Mouse (Mus musculus): ENCODE results near the gene Hcar2.

Hcar2 gene

DNA sequence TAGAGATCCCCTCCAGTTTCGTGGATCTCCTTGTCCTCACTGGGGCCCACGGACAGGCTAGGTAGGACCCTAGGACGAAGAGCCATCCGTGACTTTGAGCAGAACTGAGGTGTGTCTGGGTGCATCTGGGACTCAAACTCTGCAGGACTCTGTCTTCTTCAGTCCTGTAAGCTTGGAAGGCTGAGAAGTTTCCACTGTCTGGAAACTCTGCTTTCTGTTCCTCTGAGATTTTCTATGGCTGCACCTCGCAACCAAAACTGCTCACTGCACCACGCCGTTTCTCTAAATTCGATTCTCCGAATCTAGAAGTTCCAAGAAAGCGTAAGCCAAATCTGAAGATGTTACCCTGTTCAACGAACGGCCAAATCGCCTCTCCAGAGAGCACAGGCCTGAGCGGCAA lies 1.4 kb downstream of the Hcar2 start:
- in situ Hi-C loops (cut with MboI; ENCODE audit: unreplicated experiment in 2 of 2), result no loop called here

DNA sequence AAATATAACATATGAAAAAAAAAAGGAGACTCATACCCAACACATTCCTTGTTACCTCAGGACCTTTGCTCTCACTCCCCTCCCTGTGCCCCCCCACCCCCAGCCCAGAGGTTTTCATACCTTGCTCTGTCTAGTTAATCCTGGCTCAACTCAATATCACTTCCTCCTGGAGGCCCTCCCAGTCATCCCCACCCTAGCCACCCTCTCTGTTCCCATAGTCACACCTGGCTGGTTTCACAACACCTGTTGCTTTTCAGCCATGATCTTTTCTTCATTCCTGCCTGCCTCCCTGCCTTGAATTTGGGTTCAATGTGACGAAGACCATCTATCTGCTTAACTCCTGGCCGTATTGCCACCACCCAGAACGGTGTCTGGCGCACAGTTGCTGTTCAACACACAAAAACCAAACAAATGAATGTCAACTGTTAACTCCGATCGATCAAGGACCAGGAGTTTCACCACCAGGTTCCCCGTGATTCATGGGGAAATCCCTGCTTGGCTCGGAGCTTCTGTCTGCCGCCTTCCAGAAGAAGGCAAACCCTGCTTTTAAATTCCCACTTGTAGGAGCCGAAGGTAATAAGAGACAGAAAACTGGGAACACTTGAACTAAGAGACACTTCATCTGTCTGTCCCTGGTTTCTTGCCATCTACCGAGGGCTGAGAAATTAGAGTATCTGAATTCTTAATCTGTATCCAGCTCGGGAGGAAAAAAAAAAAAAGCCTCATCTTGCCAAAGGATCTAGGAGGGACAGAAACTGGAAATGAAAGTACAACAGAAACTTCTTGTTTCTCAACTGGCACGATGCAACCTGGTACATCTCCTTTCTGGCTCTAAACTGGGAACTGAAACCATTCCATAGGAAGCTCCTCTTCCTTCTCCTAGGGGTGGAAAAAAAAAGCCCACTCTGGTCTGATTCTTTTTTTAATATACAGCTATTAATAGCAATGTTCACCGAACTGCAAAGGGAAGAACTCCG lies 2.6 kb downstream of the Hcar2 start:
- in situ Hi-C loops (cut with MboI; ENCODE audit: unreplicated experiment in 2 of 2), result no loop called here

DNA sequence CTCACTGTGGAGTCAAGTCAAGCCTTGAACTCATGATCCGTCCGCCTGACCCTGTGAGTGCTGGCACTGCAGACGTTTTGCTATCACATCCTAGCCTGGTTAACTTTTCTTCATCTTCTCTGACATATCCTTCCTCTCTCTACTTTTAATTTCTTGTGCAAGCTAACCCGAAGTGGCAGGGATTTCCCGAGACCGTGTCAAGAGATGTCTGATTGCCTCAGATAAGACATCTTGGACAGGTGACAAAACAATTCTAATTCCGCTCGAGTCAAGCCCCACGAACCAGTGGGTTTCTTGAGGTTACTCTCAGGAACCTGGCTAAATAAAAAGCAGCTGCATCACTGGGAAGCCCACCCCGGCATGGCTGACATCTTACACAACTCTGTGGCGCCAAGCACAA lies 6.5 kb downstream of the Hcar2 start:
- in situ Hi-C loops (cut with MboI; ENCODE audit: unreplicated experiment in 2 of 2), result no loop called here

DNA sequence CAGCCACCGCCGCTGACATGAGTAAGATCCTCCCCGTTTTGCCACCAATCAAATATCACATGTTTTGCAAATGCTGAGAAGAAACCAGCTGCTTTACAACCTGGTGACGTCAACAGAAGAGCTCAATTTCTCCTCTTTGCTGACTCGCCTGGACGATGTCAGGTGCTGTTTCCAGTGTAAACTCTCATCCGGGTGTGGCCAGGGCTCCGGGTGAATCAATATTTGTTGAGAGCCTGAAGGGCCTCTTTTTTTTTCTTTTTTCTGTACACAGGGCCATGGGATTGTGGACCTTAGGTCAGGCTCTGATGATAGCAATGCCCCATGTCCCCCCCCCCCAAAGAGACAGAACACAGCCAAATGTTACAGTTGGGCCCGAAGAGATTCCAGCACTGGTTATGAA lies 10.8 kb downstream of the Hcar2 start:
- in situ Hi-C loops (cut with MboI; ENCODE audit: unreplicated experiment in 2 of 2), result no loop called here

DNA sequence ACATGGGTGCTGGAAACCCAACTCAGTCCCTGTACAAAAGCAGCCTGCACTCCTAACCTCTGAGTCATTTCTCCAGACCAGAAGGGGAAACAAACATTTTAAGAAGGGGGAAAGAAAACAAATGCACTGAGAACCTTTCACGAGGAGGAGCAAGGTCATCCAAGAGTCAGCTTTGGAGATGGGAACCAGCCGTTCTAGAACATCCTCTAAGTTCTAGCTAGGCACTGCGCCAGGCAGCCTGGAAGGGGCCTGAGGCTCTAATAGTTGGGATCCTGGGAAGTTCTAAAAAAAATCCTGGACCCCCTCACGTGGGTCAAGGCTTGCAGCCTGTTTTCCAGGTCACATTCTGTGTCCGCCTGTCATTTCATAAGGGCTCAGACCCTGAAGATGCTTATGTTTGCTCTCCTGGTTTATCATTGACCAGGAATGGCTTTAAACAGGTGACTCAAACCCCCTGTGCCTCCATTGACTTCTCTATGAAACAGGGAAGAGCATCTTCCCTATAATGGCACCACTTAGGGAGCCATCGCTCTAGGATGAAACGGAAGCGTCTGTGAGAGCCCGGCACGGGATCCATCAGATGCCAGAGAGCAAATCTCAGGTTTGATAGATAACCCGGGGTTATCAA lies 11.3 kb downstream of the Hcar2 start:
- in situ Hi-C loops (cut with MboI; ENCODE audit: unreplicated experiment in 2 of 2), result no loop called here

DNA sequence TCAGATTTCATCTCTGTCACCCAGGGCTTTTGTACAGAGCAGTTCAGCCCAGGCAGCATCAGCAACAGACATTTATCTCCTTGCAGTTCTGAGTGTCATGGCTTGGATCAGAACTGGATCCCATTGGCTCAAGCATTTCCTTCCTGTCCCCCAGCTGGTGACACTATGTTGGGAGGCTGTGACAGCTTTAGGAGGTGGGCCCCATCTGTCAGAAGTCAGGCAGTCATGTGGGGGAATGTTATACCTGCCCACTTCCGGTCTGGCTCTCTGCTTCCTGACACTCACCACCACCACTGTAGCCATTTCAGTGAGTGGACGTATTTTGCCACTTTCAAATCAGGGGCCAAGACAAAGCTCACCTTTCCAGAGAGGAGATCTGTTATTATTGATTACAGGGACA lies 13.9 kb downstream of the Hcar2 start:
- in situ Hi-C loops (cut with MboI; ENCODE audit: unreplicated experiment in 2 of 2), result no loop called here

DNA sequence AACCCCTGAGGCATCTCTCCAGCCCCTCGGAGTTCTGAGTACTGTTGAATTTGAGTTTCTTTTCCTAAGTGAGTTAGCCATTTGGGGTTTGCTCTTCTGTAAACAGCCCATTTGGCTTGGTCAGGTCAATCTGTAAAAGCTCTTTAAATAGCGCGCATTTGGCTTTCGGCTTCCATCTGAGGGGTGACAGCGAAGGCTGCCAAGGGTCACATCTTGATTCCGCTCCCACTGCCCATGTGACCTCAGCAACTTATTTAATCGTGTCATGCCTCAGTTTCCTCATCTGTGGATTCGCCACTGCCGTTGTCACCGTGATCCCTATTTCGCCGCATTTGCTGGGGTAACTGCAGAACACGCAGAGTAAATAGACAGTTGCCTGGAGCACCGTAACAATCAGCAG lies 21.0 kb downstream of the Hcar2 start:
- in situ Hi-C loops (cut with MboI; ENCODE audit: unreplicated experiment in 2 of 2), result no loop called here

DNA sequence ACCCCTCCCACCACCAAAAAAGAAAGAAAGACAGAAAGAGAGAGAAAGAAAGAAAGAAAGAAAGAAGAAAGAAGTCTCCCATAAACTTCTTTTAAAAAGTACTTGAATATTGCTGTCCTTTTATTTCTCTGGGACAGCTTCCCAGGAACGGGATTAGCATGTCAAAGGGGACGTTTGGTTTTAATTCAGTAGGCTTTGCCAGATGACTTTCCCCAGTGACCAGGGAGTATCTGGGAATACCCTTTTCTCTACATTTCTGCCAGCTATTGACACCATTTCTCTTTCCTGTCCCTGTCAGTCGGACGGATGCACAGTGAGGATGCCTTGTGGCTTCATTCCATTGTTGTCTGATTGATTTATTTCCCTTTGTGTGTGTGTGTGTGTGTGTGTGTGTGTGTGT lies 21.5 kb downstream of the Hcar2 start:
- in situ Hi-C loops (cut with MboI; ENCODE audit: unreplicated experiment in 2 of 2), result no loop called here

DNA sequence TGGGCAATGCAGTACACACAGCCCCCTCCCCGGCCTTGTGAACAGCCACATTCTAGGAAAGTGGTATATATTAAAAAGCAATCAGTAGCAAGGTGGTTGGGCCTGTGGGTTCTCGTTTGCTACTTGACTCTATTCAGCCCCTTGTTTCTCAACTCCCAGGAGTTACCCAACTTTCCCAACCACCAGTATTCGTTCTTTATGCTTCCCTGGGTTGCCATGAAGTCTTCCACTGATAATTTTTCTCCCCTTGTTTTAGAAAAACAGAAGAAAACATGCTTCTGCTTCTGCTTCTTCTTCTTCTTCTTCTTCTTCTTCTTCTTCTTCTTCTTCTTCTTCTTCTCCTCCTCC lies 22.4 kb downstream of the Hcar2 start:
- in situ Hi-C loops (cut with MboI; ENCODE audit: unreplicated experiment in 2 of 2), result no loop called here

DNA sequence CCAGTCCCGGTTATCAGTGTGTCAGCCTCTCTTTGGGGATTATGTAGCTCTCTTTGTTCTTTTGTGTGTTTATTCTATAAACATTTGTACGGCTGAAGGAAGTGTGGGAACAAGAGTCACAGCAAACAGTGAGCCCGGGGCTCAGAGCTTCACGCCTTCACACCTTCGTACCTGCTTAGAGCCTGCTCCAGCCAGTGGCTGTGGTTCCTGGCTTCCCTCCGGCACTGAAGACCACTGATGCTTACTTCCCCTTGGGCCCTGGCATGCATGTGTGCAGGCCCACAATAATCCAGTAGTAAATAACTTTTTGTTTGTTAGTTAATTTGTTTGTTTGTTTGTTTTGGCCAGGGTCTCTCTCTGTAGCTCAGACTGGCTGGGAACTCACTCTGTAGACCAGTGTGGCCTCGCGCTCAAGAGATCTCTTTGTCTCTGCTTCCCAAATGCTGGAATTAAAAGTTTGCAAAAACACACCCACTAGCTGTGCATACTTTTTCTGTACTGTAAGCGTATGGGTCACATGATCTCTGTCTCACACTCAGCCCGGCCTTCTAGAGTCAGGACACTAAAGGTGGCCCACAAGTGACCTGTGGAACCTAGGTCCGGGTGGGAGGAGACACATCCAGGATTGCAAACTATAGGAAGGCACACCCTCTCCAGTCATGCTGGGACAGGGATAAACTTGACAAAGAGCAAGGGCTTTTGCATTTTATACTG lies 22.9 kb downstream of the Hcar2 start:
- in situ Hi-C loops (cut with MboI; ENCODE audit: unreplicated experiment in 2 of 2), result no loop called here

DNA sequence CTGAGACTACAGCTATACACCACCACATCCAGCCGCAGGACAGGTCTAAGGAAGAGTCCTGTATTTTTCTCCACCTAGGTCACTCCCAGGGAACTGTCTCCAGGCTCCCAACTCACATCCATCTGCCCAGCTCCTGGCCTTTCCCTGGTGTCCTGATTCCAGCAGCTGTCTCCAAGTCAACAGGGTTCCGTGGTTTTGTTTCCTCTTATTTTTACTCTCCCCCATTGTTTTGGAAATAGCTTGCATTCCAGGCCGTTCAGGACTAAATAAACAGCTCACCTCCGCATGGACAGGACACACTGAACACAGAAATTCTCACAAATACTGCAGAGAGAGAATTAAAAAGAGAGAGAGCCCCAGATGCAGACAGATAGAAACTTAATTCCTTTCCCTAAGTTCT lies 27.9 kb downstream of the Hcar2 start:
- in situ Hi-C loops (cut with MboI; ENCODE audit: unreplicated experiment in 2 of 2), result no loop called here

DNA sequence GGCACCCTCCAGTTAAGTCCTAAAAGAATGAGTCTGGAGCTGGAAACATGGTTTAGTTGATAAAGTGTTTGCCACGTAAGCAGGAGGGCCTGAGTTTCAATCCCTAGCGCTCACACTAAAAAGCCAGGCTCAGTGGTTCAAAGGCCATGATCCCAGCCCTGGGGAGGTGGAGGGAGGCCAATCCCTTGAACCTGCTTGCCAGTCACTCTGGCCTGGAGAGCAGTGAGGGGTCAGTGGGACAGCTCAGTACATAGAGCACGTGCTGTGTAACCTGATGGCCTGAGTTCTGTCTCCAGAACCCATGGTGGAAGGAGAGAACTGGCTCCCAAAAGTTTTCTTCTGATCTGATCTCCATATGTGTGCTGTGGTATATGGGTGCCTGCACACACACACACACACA lies 30.5 kb downstream of the Hcar2 start:
- in situ Hi-C loops (cut with MboI; ENCODE audit: unreplicated experiment in 2 of 2), result no loop called here

DNA sequence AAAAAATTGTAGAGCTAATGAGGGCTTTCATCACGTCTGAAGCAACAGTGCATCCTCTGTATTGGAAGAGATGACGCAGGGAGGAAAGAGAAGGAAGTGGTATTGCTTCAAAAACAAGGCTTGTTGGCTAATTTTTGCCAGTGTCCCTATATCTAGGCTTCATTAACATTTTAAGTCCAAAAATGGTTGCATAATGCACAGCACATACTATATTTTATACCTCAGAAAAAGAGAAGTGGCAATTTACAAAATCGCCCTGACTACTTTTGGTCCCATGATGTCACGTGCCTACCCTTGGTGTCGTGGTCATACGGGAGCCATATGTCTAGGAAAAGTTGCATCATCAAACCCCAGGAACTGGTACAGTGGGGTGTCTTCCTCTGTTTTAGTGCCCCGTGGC lies 33.0 kb downstream of the Hcar2 start:
- in situ Hi-C loops (cut with MboI; ENCODE audit: unreplicated experiment in 2 of 2), result no loop called here

DNA sequence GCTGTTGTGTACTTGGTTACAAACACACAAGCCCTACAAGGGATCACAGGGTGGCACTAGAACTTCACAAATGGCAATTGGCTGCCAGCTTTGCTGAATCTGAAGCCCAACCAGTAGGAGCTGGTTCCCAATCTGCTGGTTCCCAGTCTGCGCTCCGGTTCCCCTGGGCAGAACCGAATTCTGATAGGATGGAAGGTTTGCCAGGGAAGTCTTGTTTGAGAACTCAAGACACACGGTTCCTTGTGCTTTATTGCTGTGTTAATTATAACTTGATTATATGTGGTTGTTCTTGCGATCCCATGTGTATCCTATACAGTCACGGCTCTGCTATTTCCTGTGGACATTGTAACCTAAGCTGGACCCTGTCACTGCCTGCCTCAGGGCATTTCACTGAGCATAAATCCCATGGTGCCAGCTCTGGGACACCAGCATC lies 37.6 kb downstream of the Hcar2 start:
- in situ Hi-C loops (cut with MboI; ENCODE audit: unreplicated experiment in 2 of 2), result no loop called here

DNA sequence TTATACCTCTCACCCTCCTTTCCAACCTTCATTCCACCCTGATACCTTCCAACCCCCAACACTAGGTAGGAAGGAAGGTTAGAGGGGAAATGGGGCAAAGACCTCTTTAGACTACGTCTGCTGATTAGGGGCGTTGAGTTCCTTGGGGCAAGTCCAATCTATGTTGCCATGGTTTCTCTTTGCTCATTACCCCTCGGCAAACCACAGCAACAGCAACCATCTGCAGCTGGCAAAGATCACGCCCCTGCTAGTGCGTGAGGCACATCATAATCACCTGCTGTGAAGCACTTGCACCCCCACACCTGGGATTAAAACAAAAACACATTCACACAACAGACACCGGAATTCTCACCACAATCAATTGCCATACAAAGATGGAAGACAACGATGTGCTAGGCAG lies 42.6 kb downstream of the Hcar2 start:
- in situ Hi-C loops (cut with MboI; ENCODE audit: unreplicated experiment in 2 of 2), result no loop called here

DNA sequence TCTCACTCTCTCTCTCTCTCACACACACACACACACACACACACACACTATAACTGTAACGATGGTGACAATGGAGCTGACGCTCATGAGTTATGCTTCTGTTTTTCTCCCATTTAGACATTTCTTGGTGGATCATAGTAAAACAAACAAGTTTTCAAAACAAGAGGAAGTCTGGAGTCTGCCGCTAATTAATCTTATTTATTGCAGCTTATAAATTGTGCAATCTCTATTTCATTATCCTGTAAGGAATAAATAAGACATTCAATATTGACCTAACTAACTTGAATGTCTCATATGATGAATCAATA lies 44.1 kb downstream of the Hcar2 start:
- in situ Hi-C loops (cut with MboI; ENCODE audit: unreplicated experiment in 2 of 2), result no loop called here

DNA sequence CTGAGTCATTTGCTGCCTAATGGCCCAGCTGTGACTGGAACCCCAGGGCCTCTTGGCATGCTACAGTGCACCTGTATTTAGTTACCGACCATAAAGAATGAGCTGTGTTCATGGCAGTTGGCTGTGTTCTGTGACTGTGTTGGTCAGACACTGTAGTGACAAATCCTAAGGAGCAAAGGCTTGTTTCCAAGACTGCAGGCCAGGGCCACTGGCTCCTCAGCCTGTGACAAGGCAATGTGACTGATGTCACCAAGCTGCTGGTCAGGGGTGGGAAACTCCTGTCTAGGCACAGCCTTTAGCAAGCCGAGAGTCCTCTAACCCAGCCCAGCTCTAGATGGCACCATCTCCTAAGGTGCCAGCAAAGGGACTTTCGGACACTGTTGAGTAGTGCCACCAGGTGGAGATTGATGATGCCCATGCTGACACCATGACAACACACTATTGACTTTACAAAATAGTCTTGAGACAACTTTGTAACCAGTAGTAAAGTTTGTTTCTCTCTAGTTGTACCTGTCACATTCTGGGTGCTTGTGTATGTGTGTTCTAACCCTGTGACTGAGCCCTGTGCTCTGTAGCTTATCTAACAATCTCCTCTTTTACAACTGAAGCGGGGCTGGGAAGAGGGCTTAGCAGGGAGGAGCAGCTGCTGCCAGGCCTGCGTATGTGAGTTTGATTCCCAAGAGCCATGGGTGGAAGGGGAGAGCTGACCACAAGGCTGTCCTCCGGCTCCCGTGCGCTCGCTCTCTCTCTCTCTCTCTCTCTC lies 44.6 kb downstream of the Hcar2 start:
- in situ Hi-C loops (cut with MboI; ENCODE audit: unreplicated experiment in 2 of 2), result no loop called here

DNA sequence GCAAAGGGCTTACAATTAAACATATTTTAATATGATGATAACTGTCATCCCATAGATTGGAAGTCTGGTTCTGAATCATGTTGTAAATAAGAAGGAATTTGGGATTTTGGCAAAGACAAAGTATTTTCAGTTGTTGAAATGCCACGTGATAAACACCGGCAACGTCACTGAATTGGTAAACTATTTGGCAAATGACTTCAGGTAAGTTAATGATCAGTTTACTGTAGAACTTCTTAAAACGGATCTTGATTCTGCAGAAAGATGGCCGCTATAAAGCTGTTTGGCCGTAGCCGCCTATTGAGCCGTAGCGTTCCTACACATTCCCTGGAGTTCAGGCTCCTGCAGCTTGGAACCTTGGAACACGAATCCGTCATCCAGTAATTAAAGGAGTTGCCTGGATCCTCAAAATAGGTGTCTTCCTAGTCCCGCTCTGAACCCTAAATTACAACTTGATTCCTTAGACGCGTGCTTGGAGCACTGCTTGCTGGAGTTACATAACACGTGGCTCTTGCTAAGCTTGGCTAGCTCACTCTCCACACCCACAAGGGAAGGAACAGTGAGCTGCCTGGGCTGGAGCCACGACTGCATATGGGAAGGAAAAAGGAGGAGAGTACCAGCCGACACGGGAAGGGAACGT lies 46.2 kb downstream of the Hcar2 start:
- in situ Hi-C loops (cut with MboI; ENCODE audit: unreplicated experiment in 2 of 2), result no loop called here

DNA sequence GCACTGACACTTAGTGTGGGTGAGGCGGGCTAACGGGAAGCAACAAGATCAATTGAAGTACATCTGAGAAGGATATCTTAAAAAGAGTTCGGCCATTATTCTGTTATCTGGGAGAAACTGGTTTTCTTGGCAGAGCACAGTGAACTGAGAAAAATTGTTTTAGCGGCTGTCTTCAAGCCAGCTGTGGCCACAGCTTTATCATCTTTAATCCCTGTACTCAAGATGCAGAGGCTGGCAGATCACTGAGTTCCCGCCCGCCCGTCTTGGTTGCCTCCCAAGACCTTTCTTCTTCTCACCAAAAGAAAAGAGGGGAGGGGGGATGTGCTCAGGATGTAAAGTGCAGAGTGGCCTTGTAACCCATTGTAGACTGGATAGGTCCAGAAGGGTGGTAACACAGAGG lies 48.4 kb downstream of the Hcar2 start:
- in situ Hi-C loops (cut with MboI; ENCODE audit: unreplicated experiment in 2 of 2), result no loop called here

Data from v-Abl transformed pro-B cells (cell line).